Mouse (Mus musculus): Measurements from ENCODE around the gene Ctdsp2. TPM values are rescaled to one million over a fixed set of nuclear protein-coding genes. Genes with fewer than 3 reads are reported as not detected.

The Ctdsp2 gene
- total and polyA plus RNA-seq, 3 experiments, result 8.9 to 21.9 (median 20.2) TPM

- no peaks in the 10 kb centered on the region for H3K27me3 ChIP-seq (replicated peaks)
- no peaks in the 10 kb centered on the region for H3K79me2 ChIP-seq (replicated peaks; ENCODE audit: control insufficient read depth, extremely low read depth, insufficient read depth, poor library complexity, severe bottlenecking)
- H3K4me3 ChIP-seq (replicated peaks in 1 of 3; ENCODE audit: low read depth in 2 of 3, low read length in 2 of 3, poor library complexity in 1 of 3), result no peak overlapping the region
- TF ChIP-seq MAX (IDR thresholded peaks at IDR 0.05; ENCODE audit: low read length) (no peak), UBTF (IDR thresholded peaks at IDR 0.05; ENCODE audit: low read depth, low read length) (no peak), JUN (IDR thresholded peaks at IDR 0.05; ENCODE audit: insufficient read depth, low read depth, low read length) (no peak), GABPA (IDR thresholded peaks at IDR 0.05; ENCODE audit: insufficient replicate concordance, low read depth, low read length) (no peak), MXI1 (IDR thresholded peaks at IDR 0.05; ENCODE audit: low read depth, low read length) (no peak), ZNF384 (IDR thresholded peaks at IDR 0.05; ENCODE audit: low read depth, low read length) (no peak), CHD1 (IDR thresholded peaks at IDR 0.05; ENCODE audit: low read depth, low read length) (no peak), MEF2A (IDR thresholded peaks at IDR 0.05; ENCODE audit: borderline replicate concordance, low read depth, low read length) (no peak), TBP (conservative IDR thresholded peaks at IDR 0.05; ENCODE audit: low read depth, low read length) (no peak), ETS1 (conservative IDR thresholded peaks at IDR 0.05; ENCODE audit: low read depth, low read length) (no peak), JUND (conservative IDR thresholded peaks at IDR 0.05; ENCODE audit: low read depth, low read length) (no peak), MAZ (IDR thresholded peaks at IDR 0.05; ENCODE audit: low read depth, low read length) (no peak), CHD2 (IDR thresholded peaks at IDR 0.05; ENCODE audit: low read length) (no peak), MYC (IDR thresholded peaks at IDR 0.05; ENCODE audit: low read depth, low read length) (no peak), NELFE (IDR thresholded peaks at IDR 0.05; ENCODE audit: low read depth, low read length) (no peak), USF1 (IDR thresholded peaks at IDR 0.05; ENCODE audit: low read depth, low read length) (no peak), IRF4 (IDR thresholded peaks at IDR 0.05; ENCODE audit: low read depth, low read length) (no peak), CTCF (conservative IDR thresholded peaks at IDR 0.05 in 1 of 2, IDR thresholded peaks at IDR 0.05 in 1 of 2; ENCODE audit: low read depth in 2 of 2, low read length in 2 of 2) (no peak), ZC3H11A (IDR thresholded peaks at IDR 0.05; ENCODE audit: low read depth, low read length) (no peak)
- H3K4me1 ChIP-seq (ENCODE audit: control insufficient read depth in 1 of 2, insufficient read depth in 2 of 2), result peaks cover 0 to 6% of the 10 kb centered on the region in 2 experiments; a peak in 3 of 4 replicates
- no peak overlapping the region for H3K27ac ChIP-seq (ENCODE audit: insufficient read depth, low read depth)
- H3K9me3 ChIP-seq (replicated peaks; ENCODE audit: low read length), result peaks cover 20% of the 10 kb centered on the region
- in situ Hi-C loops (cut with MboI; ENCODE audit: low pct_ligation_motif_present, low pct_unique_long_range_greater_than_20kb, low sequenced_read_pairs) (no loop called here), dilution Hi-C loops (cut with MboI; ENCODE audit: extremely low pct_ligation_motif_present, extremely low pct_unique_long_range_greater_than_20kb, low sequenced_read_pairs) (no loop called here)
- no peak for DNase-seq (ENCODE audit: extremely low read depth)
- H3K36me3 ChIP-seq (replicated peaks in 1 of 2; ENCODE audit: control insufficient read depth in 1 of 2, insufficient read depth in 1 of 2, low read length in 1 of 2), result no peaks in the 10 kb centered on the region
- H3K9ac ChIP-seq (ENCODE audit: insufficient read depth, low read depth), result no peak overlapping the region
- H3K4me2 ChIP-seq (ENCODE audit: insufficient read depth, low read depth, poor library complexity, severe bottlenecking), result no peak overlapping the region
These were observed 37.6 kb upstream of the Ctdsp2 start for GRCm38 (mm10) chr10:126940949-126941348.

GRCm38 (mm10) chr10:126945531-126945930 is 33.0 kb upstream of the Ctdsp2 start:
- H3K27me3 ChIP-seq (replicated peaks), result peaks cover 2% of the 10 kb centered on the region
- in situ Hi-C loops (cut with MboI; ENCODE audit: low pct_ligation_motif_present, low pct_unique_long_range_greater_than_20kb, low sequenced_read_pairs), result no loop called here
- H3K4me3 ChIP-seq (replicated peaks in 1 of 3; ENCODE audit: low read depth in 2 of 3, low read length in 2 of 3, poor library complexity in 1 of 3), result no peak overlapping the region
- no peaks in the 10 kb centered on the region for H3K4me1 ChIP-seq (ENCODE audit: control insufficient read depth in 1 of 2, insufficient read depth in 2 of 2)
- H3K9me3 ChIP-seq (replicated peaks; ENCODE audit: low read length), result peaks cover 8% of the 10 kb centered on the region
- dilution Hi-C loops (cut with MboI; ENCODE audit: extremely low pct_ligation_motif_present, extremely low pct_unique_long_range_greater_than_20kb, low sequenced_read_pairs), result no loop called here
- no peak overlapping the region for H3K4me2 ChIP-seq (ENCODE audit: insufficient read depth, low read depth, poor library complexity, severe bottlenecking)
- TF ChIP-seq MAZ (IDR thresholded peaks at IDR 0.05; ENCODE audit: low read depth, low read length) (no peak), UBTF (IDR thresholded peaks at IDR 0.05; ENCODE audit: low read depth, low read length) (no peak), ZKSCAN1 (IDR thresholded peaks at IDR 0.05; ENCODE audit: borderline replicate concordance, low read depth, low read length) (no peak), RCOR1 (conservative IDR thresholded peaks at IDR 0.05; ENCODE audit: low read depth, low read length) (no peak), TBP (conservative IDR thresholded peaks at IDR 0.05; ENCODE audit: low read depth, low read length) (no peak), CHD1 (IDR thresholded peaks at IDR 0.05; ENCODE audit: low read depth, low read length) (no peak), MYC (IDR thresholded peaks at IDR 0.05; ENCODE audit: low read depth, low read length) (no peak), MXI1 (IDR thresholded peaks at IDR 0.05; ENCODE audit: low read depth, low read length) (no peak), ETS1 (conservative IDR thresholded peaks at IDR 0.05; ENCODE audit: low read depth, low read length) (no peak), MEF2A (IDR thresholded peaks at IDR 0.05; ENCODE audit: borderline replicate concordance, low read depth, low read length) (no peak), CHD2 (IDR thresholded peaks at IDR 0.05; ENCODE audit: low read length) (no peak), MAFK (IDR thresholded peaks at IDR 0.05; ENCODE audit: insufficient replicate concordance, low read length) (no peak), ZNF384 (IDR thresholded peaks at IDR 0.05; ENCODE audit: low read depth, low read length) (no peak), SIN3A (IDR thresholded peaks at IDR 0.05; ENCODE audit: low read length) (no peak), MAX (IDR thresholded peaks at IDR 0.05; ENCODE audit: low read length) (no peak)
- H3K79me2 ChIP-seq (replicated peaks; ENCODE audit: control insufficient read depth, extremely low read depth, insufficient read depth, poor library complexity, severe bottlenecking), result no peaks in the 10 kb centered on the region
- DNase-seq (ENCODE audit: extremely low read depth), result no peak
- no peak overlapping the region for H3K9ac ChIP-seq (ENCODE audit: insufficient read depth, low read depth)
- no peak overlapping the region for H3K27ac ChIP-seq (ENCODE audit: insufficient read depth, low read depth)
- H3K36me3 ChIP-seq (replicated peaks in 1 of 2; ENCODE audit: control insufficient read depth in 1 of 2, insufficient read depth in 1 of 2, low read length in 1 of 2), result no peaks in the 10 kb centered on the region
